Mouse (Mus musculus): ENCODE measurements at regions not wholly inside any gene's neighbourhood (a gene's known extent, or its start where the extent isn't known, plus 50 kb on each side); places are given as distances from the start of the nearest gene placed in this dataset.

- DNase-seq = no peak
Measured at GRCm38 (mm10) chr19:28095620-28096019, 84.7 kb upstream of the Rfx3 start.

- DNase-seq = no peak
Measured at GRCm38 (mm10) chr19:28092252-28092651, 81.3 kb upstream of the Rfx3 start.

GRCm38 (mm10) chr19:28087607-28088546 lies 76.9 kb upstream of the Rfx3 start:
- DNase-seq = no peak

GRCm38 (mm10) chr19:28070386-28070785 lies 59.4 kb upstream of the Rfx3 start:
- no peak for DNase-seq

Data from lung, postnatal 14 days (tissue).